Mouse (Mus musculus) frontal cortex, adult 2 months (tissue): ENCODE results near the gene Fkbp10. TPM values are rescaled to one million over a fixed set of nuclear protein-coding genes. Genes with fewer than 3 reads are reported as not detected.

Experiments used
- DNase-seq, 2 experiments: peaks; one replicate each; pipeline ENCODE4 v3.0.0; 2022; ENCODE audit warnings: low spot score in 1 of 2; ENCODE audit errors: extremely low spot score in 1 of 2
- polyA plus RNA-seq: library from polyadenylated mRNA; depleted of rRNA; stranded (reverse); fragments of >200 nt; gene quantifications from 2 replicates; pipeline ENCODE4 v1.2.3, GENCODE M21; 2012; rRNA removed

Fkbp10 gene
- polyA plus RNA-seq, 1 experiment: 10.6 TPM

- no peak for DNase-seq
Measured at GRCm38 (mm10) chr11:100457711-100458110, 42.2 kb downstream of the Fkbp10 start.

GRCm38 (mm10) chr11:100462699-100463098, 47.2 kb downstream of the Fkbp10 start:
- peak in 1 of 2 experiments; percentile 55 for DNase-seq

- DNase-seq: no peak
Measured at GRCm38 (mm10) chr11:100465229-100465792, 49.8 kb downstream of the Fkbp10 start.

GRCm38 (mm10) chr11:100465833-100466232, 50.3 kb downstream of the Fkbp10 start:
- no peak for DNase-seq

GRCm38 (mm10) chr11:100471352-100472196, 56.1 kb downstream of the Fkbp10 start:
- DNase-seq: no peak

GRCm38 (mm10) chr11:100472197-100472934, 56.9 kb downstream of the Fkbp10 start, which contains the start of gene Klhl11:
Klhl11 (minus strand) TSS chr11:100472741.
- DNase-seq: peak; percentile 71 to 93

GRCm38 (mm10) chr11:100472935-100473295, 57.4 kb downstream of the Fkbp10 start:
- DNase-seq: no peak

Other genes starting within 250 kb of the Fkbp10 start
- gene Krt9, start 222.5 kb upstream of the Fkbp10 start, polyA plus RNA-seq: 8.3 and 9.4 TPM in 2 replicates
- 0.08 and 0.12 TPM in 2 replicates for gene Krt14, start 208.1 kb upstream of the Fkbp10 start, polyA plus RNA-seq
- gene Krt16, start 166.8 kb upstream of the Fkbp10 start, polyA plus RNA-seq: not detected in 2 replicates
- gene Krt17, start 154.7 kb upstream of the Fkbp10 start, polyA plus RNA-seq: 0.23 and 0.28 TPM in 2 replicates
- gene Krt42, start 145.8 kb upstream of the Fkbp10 start, polyA plus RNA-seq: 0.14 TPM in 1 of 2 replicates, not detected in the other
- 510 and 517 TPM in 2 replicates for gene Eif1, start 95.8 kb upstream of the Fkbp10 start, polyA plus RNA-seq
- gene Gast, start 81.3 kb upstream of the Fkbp10 start, polyA plus RNA-seq: not detected in 2 replicates
- gene Hap1, start 59.6 kb upstream of the Fkbp10 start, polyA plus RNA-seq: 251 and 269 TPM in 2 replicates
- gene Jup, start 17.9 kb upstream of the Fkbp10 start, polyA plus RNA-seq: 71.3 and 71.5 TPM in 2 replicates
- 13.6 and 15.8 TPM in 2 replicates for gene P3h4, start 861 bp upstream of the Fkbp10 start, polyA plus RNA-seq
- 63.7 and 77.3 TPM in 2 replicates for gene Nt5c3b, start 26.1 kb downstream of the Fkbp10 start, polyA plus RNA-seq
- 0.72 and 0.74 TPM in 2 replicates for gene Klhl10, start 26.2 kb downstream of the Fkbp10 start, polyA plus RNA-seq
- gene Klhl11, start 57.0 kb downstream of the Fkbp10 start, polyA plus RNA-seq: 13.6 and 13.7 TPM in 2 replicates
- gene Acly, start 112.3 kb downstream of the Fkbp10 start, polyA plus RNA-seq: 108 and 113 TPM in 2 replicates
- 1.5 and 2.0 TPM in 2 replicates for gene Ttc25, start 129.9 kb downstream of the Fkbp10 start, polyA plus RNA-seq
- 227 and 230 TPM in 2 replicates for gene Cnp, start 159.2 kb downstream of the Fkbp10 start, polyA plus RNA-seq
- 23.5 and 27.3 TPM in 2 replicates for gene Nkiras2, start 203.5 kb downstream of the Fkbp10 start, polyA plus RNA-seq
- 224 and 228 TPM in 2 replicates for gene Dnajc7, start 204.5 kb downstream of the Fkbp10 start, polyA plus RNA-seq